Mouse (Mus musculus) brain, embryonic 14.5 days (tissue): ENCODE measurements at regions not wholly inside any gene's neighbourhood (a gene's known extent, or its start where the extent isn't known, plus 50 kb on each side); places are given as distances from the start of the nearest gene placed in this dataset.

Experiments
- DNase-seq: peaks from one replicate; pipeline ENCODE4 v3.0.0-alpha.2; 2011; ENCODE audit warnings: low read depth
- CTCF ChIP-seq: fragments of 200-500 bp; IDR thresholded peaks from 2 replicates; pipeline ENCODE4 v1.5.1; 2012; ENCODE audit warnings: inconsistent platforms, mild to moderate bottlenecking, moderate library complexity, borderline replicate concordance; ENCODE audit not compliant: insufficient read depth, insufficient read length; ENCODE audit errors: extremely low read depth
- POLR2A ChIP-seq: fragments of 200-500 bp; IDR thresholded peaks from 2 replicates; pipeline ENCODE4 v1.6.1; 2012; ENCODE audit warnings: mild to moderate bottlenecking, inconsistent platforms, borderline replicate concordance; ENCODE audit not compliant: poor library complexity, insufficient read depth, insufficient read length, severe bottlenecking; ENCODE audit errors: extremely low read depth

DNA sequence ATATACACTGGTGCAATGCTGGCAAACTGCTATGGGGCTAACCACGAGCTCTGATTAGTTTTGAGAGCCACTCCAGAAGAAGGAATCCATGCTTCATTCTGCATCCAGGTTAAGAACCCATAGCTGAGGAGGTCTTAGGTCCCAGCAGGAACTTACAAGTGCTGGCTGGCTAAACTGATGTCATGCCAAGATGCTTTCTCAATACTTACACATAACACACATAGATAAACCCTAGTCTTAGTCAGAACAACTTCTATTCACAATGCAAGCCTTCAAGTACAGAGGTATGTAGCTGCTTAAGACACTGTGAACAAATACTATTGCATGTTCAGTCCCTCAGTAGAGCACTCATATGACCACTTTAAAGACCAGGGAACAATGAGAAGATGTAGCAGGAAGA lies 352.1 kb upstream of the Arid1b start:
- TF ChIP-seq CTCF = no peak
- DNase-seq = no peak

GRCm38 (mm10) chr17:4643343-4643742 lies 350.8 kb upstream of the Arid1b start:
- peak; percentile 82 for DNase-seq
- TF ChIP-seq POLR2A (no peak), CTCF (no peak)

DNA sequence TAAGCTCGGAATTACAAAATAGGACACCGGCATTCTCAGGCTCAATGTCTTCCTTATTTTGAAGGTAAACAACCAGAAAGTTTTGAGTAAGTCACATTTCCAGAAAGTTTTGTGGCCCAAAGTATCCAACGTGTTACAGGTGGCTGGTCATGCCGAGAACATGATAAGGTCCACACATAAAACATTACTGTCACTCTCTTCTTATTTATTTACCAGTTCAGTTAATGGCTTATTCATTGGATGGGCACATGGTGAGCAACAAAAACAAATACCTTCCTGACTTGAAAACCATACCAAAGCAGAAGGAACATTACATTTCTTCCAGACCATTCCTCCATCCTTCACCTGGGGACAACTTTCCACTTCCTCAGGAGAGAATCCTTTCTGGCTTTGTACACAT lies 345.5 kb upstream of the Arid1b start:
- DNase-seq = no peak
- no peak for TF ChIP-seq POLR2A
- TF ChIP-seq CTCF = no peak

DNA sequence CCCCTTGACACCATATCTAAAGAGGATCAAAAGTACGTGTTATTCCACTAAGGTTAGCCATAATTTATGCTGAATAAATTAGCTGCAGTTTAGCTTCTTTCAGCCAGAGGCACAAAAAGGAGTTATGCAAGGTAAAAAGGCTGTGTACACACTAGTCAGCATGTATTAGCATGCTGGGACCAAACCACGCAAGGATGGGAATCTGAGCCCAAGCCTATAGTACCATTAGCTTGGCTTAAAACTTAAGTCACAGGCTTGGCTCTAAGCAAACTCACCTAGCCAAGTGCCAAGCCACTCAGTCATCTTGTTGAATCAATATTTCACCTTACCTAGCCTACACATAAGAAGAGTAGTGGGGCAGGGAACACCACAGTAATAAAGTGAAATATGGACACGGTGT lies 339.9 kb upstream of the Arid1b start:
- no peak for TF ChIP-seq POLR2A
- no peak for TF ChIP-seq CTCF

DNA sequence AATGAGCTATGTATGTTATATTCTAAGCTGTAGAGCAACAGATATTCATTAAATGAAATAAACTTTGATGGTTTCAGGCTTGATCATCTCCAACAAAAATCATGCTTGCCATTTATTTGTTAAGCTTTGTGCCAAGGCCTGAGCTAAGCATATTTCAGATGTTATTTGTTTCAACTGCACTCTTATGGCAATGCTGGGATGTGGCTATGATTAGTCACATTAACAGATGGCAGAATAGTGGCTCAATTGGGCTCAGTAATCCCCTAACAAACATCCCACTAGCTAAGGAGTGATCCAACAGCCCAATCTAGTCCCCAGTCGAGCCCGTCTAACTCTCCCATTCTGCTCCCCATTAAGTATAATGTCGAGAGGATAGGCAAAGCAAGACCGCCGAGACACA lies 332.1 kb upstream of the Arid1b start:
- TF ChIP-seq CTCF (no peak), POLR2A (no peak)
- no peak for DNase-seq

More for the DNA sequence above, 339.9 kb upstream of the Arid1b start:
- peak; percentile 12 for DNase-seq

- TF ChIP-seq POLR2A (no peak), CTCF (no peak)
- DNase-seq = peak; percentile 67
Measured at GRCm38 (mm10) chr17:4668511-4668910, 325.6 kb upstream of the Arid1b start.

DNA sequence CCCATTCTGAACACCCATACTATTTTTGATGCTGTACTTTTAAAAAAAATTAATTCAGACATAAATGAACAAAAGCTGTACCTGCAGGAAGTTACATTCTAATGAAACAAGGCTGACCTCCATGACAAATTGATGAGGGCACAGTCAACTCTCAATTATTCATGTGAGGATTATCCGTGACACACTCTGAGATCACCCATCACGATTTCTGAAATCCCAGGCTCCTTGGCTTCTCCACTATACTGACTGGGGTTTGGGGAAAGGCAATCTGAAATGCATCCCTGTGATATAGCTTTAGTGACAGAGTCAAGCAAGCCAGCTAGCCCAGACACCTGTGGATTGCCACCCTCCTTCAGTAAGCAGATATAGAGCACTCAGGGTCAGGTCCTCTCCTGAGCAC lies 320.9 kb upstream of the Arid1b start:
- no peak for TF ChIP-seq CTCF
- no peak for TF ChIP-seq POLR2A

DNA sequence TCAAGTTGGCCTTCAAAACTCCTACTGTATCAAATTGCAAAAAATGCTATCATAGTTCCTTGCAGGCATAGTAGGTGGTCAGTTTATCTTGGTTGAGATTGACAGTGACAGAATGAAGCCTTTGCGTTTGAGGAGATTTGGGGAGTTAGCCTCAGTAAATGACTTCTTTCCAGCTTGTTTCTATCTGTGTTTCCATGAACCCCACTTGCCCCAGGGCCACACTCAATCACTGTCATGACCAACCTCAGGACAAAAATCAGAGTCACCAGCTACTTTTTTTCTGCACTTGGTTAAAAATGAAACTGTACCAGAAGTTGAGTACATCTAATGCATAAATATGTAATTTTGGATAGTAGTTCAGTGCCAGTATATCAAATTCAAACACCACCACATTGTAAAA lies 287.7 kb upstream of the Arid1b start:
- TF ChIP-seq CTCF = no peak
- TF ChIP-seq POLR2A = no peak

More for the DNA sequence above, 320.9 kb upstream of the Arid1b start:
- no peak for DNase-seq

DNA sequence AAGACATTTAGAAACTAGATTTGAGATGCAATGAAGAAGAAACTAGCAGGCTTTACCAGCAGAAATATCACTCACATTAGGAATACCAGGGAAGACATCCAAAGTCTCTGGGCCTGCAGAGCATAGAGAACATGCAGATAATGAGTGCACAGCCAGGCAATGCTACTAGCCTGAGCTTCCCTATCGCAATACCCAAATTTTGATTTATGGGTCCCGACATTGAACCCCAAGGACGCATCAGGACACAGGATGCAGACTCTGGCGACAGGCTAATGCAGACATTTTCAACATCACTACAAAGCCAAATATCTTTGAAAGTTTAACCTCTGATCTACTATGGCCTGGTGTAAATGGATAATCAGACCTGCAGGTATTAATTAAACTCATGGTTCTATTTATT lies 273.1 kb upstream of the Arid1b start:
- TF ChIP-seq POLR2A = no peak
- TF ChIP-seq CTCF = no peak
- no peak for DNase-seq

More for the DNA sequence above, 287.7 kb upstream of the Arid1b start:
- DNase-seq = no peak

GRCm38 (mm10) chr17:4724031-4724430 lies 270.1 kb upstream of the Arid1b start:
- DNase-seq = no peak
- TF ChIP-seq CTCF = no peak
- TF ChIP-seq POLR2A = no peak

DNA sequence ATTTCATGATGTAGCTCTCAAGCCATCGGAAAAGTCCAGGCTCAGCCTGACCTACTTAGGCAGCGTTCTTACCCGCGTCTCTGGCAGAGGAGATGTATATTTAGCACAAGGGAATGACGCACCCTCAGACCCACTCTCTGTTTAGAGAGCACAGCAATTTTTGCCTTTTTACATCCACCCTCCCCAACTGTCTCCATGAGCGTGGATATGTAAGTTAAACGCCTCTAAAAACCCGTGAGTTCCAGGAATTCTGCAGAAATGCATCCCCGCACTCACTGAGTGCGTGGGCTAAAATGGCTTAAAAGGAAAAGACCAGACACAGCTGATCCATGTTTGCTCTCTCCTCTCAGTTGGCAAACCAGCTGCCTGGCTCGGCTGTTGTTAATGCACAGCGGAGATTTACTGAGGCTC lies 267.8 kb upstream of the Arid1b start:
- TF ChIP-seq CTCF = no peak
- no peak for TF ChIP-seq POLR2A
- peak; percentile 20 for DNase-seq

- no peak for TF ChIP-seq CTCF
- no peak for TF ChIP-seq POLR2A
- peak; percentile 10 for DNase-seq
Measured at GRCm38 (mm10) chr17:4734412-4734881, 259.7 kb upstream of the Arid1b start.

GRCm38 (mm10) chr17:4735185-4735584 lies 258.9 kb upstream of the Arid1b start:
- TF ChIP-seq CTCF (no peak), POLR2A (no peak)
- DNase-seq = no peak
